Comparison of ENCODE assay signal across 9 mouse cellular contexts in genomic region chr2:157395960-157396359, GRCm38 (mm10). TPM values are rescaled to one million over a fixed set of nuclear protein-coding genes. Genes with fewer than 3 reads are reported as not detected.
DNase-seq lines count a peak whose midpoint lies in the region; ATAC-seq and TF ChIP-seq lines count a peak whose summit lies in the region.
"Had no signal": no experiment of that assay in that cellular context is flagged by ENCODE, and none has a peak within 500 bp of the region (broad histone marks: within the 10 kb centered on the region; RNA-seq: fewer than 3 reads in every experiment).

No protein-coding gene starts in this region.

- 47% methylated on average over 13 of the region's 13 CpGs for WGBS in lung, embryonic 14.5 days
- 19% methylated on average over 13 of the region's 13 CpGs for WGBS in embryonic facial prominence, embryonic 12.5 days

- H3K9ac ChIP-seq in lung, embryonic 14.5 days, result no peak overlapping the region; the same call in 1 of the 2 replicates
- H3K9ac ChIP-seq in embryonic facial prominence, embryonic 12.5 days, result 0 out of 2 replicates have a peak overlapping the region, but pooled peaks have one; percentile 7

- peak; percentile 25 for DNase-seq in lung, embryonic 14.5 days
- DNase-seq in lung, postnatal 25 days (ENCODE audit: low spot score), result no peak
- peak; percentile 7 to 34 for DNase-seq in thymus, postnatal 10 days (ENCODE audit: low spot score in 2 of 2)
- no peak for DNase-seq in left cerebral cortex, adult 9 months (ENCODE audit: low spot score in 2 of 2)
- no peak for DNase-seq in urinary bladder, postnatal 14 days (ENCODE audit: low spot score)
- DNase-seq: lung, postnatal 10 days; right cerebral cortex, adult 18-20 months had no signal

- TF ChIP-seq CTCF in lung, embryonic 14.5 days (IDR thresholded peaks at IDR 0.05; ENCODE audit: low read depth), result no peak

- no peak for ATAC-seq in lung, embryonic 14.5 days (ENCODE audit: insufficient read depth)
- no peak for ATAC-seq in embryonic facial prominence, embryonic 12.5 days (ENCODE audit: insufficient number of reproducible peaks, insufficient read depth, low FRiP score, low TSS enrichment)
- peak; percentile 60 for ATAC-seq in megakaryocyte, adult 5-6 weeks (ENCODE audit: poor library complexity, severe bottlenecking)

- no peak overlapping the region for H3K4me3 ChIP-seq in lung, embryonic 14.5 days (ENCODE audit: low read depth, low read length)
- no peak overlapping the region for H3K4me3 ChIP-seq in embryonic facial prominence, embryonic 12.5 days

- no peaks in the 10 kb centered on the region; the same call in 1 of the 2 replicates for H3K9me3 ChIP-seq in lung, embryonic 14.5 days (ENCODE audit: low read depth, low read length)
- no peaks in the 10 kb centered on the region for H3K9me3 ChIP-seq in embryonic facial prominence, embryonic 12.5 days

- peak overlapping the region; percentile 93 for H3K27ac ChIP-seq in lung, embryonic 14.5 days (ENCODE audit: low read depth)
- peak overlapping the region; percentile 71 for H3K27ac ChIP-seq in embryonic facial prominence, embryonic 12.5 days

- H3K4me2 ChIP-seq in lung, embryonic 14.5 days, result no peak overlapping the region
- H3K4me2 ChIP-seq in embryonic facial prominence, embryonic 12.5 days (replicated peaks), result no peak overlapping the region

- H3K36me3 ChIP-seq in lung, embryonic 14.5 days (ENCODE audit: insufficient read depth), result peaks cover 40% of the 10 kb centered on the region
- peaks cover 44% of the 10 kb centered on the region for H3K36me3 ChIP-seq in embryonic facial prominence, embryonic 12.5 days

- H3K4me1 ChIP-seq in lung, embryonic 14.5 days (ENCODE audit: insufficient read depth), result peaks cover 13% of the 10 kb centered on the region
- H3K4me1 ChIP-seq in embryonic facial prominence, embryonic 12.5 days, result peaks cover 25% of the 10 kb centered on the region; the same call in 1 of the 2 replicates

- no peaks in the 10 kb centered on the region for H3K27me3 ChIP-seq in lung, embryonic 14.5 days (ENCODE audit: insufficient read depth, low read length)
- H3K27me3 ChIP-seq in embryonic facial prominence, embryonic 12.5 days, result no peaks in the 10 kb centered on the region

RNA-seq across cellular contexts. Expression of gene Src, which starts 22.3 kb away (rescaled TPM):
- polyA plus RNA-seq in lung, embryonic 14.5 days (2014; fragmentation: Nextera tagmentation; extraction: Ambion mirVana), result 16.4 and 18.9 TPM in 2 replicates
- 30.8 and 37.3 TPM in 2 replicates for polyA plus RNA-seq in embryonic facial prominence, embryonic 12.5 days (2016; fragmentation: Nextera tagmentation; extraction: Ambion mirVana)
- total RNA-seq in megakaryocyte, adult 5-6 weeks (2015), result 0.11 TPM in 1 of 2 replicates, not detected in the other
- total RNA-seq in megakaryocyte, adult 5-6 weeks (2017), result 0.26 TPM in 1 of 2 replicates, not detected in the other

RNA-seq across cellular contexts. Expression of gene Manbal, which starts 28.6 kb away (rescaled TPM):
- 38.7 and 42.6 TPM in 2 replicates for polyA plus RNA-seq in lung, embryonic 14.5 days (2014; fragmentation: Nextera tagmentation; extraction: Ambion mirVana)
- 78.5 and 82.8 TPM in 2 replicates for polyA plus RNA-seq in embryonic facial prominence, embryonic 12.5 days (2016; fragmentation: Nextera tagmentation; extraction: Ambion mirVana)
- 18.7 and 21.5 TPM in 2 replicates for total RNA-seq in megakaryocyte, adult 5-6 weeks (2015)
- total RNA-seq in megakaryocyte, adult 5-6 weeks (2017), result 9.3 and 10.5 TPM in 2 replicates

RNA-seq across cellular contexts. Expression of gene Ghrh, which starts 48.7 kb away (rescaled TPM):
- polyA plus RNA-seq in lung, embryonic 14.5 days (2014; fragmentation: Nextera tagmentation; extraction: Ambion mirVana), result not detected in 2 replicates
- polyA plus RNA-seq in embryonic facial prominence, embryonic 12.5 days (2016; fragmentation: Nextera tagmentation; extraction: Ambion mirVana), result 2.4 and 3.2 TPM in 2 replicates
- not detected in 2 replicates for total RNA-seq in megakaryocyte, adult 5-6 weeks (2015)
- total RNA-seq in megakaryocyte, adult 5-6 weeks (2017), result not detected in 2 replicates

Comparison
In these comparisons a context has a peak if more than half of its experiments do, and no peak if none do; other contexts are left out.
1. DNase-seq: peak in lung, embryonic 14.5 days (single experiment) and thymus, postnatal 10 days (2 of 2); none in lung, postnatal 25 days (single experiment), left cerebral cortex, adult 9 months (0 of 2) and urinary bladder, postnatal 14 days (single experiment).